Mouse (Mus musculus) cerebellum, adult 2 months (tissue): ENCODE data around the gene Zfp597.

Experiments
- CTCF ChIP-seq: fragments of 200-500 bp; IDR thresholded peaks from 2 replicates; pipeline ENCODE4 v1.5.1; 2011; ENCODE audit warnings: low read depth, mild to moderate bottlenecking, control low read depth, low read length, moderate library complexity, borderline replicate concordance; ENCODE audit not compliant: insufficient read depth
- POLR2A ChIP-seq: fragments of 200-500 bp; IDR thresholded peaks from 2 replicates; pipeline ENCODE4 v1.6.1; 2011; ENCODE audit warnings: low read length, control low read depth, borderline replicate concordance; ENCODE audit not compliant: insufficient read depth

- TF ChIP-seq POLR2A: no peak
- no peak for TF ChIP-seq CTCF
Observed at GRCm38 (mm10) chr16:3852586-3852985, 31.8 kb downstream of the Zfp597 start.
